Mouse (Mus musculus): ENCODE data around the gene Wdr76.
"Not testable (repeated sequence)": the region's sequence is repeated elsewhere in the genome, so short reads cannot be mapped to it uniquely, and the experiment has no call there.

Gene Wdr76

DNA sequence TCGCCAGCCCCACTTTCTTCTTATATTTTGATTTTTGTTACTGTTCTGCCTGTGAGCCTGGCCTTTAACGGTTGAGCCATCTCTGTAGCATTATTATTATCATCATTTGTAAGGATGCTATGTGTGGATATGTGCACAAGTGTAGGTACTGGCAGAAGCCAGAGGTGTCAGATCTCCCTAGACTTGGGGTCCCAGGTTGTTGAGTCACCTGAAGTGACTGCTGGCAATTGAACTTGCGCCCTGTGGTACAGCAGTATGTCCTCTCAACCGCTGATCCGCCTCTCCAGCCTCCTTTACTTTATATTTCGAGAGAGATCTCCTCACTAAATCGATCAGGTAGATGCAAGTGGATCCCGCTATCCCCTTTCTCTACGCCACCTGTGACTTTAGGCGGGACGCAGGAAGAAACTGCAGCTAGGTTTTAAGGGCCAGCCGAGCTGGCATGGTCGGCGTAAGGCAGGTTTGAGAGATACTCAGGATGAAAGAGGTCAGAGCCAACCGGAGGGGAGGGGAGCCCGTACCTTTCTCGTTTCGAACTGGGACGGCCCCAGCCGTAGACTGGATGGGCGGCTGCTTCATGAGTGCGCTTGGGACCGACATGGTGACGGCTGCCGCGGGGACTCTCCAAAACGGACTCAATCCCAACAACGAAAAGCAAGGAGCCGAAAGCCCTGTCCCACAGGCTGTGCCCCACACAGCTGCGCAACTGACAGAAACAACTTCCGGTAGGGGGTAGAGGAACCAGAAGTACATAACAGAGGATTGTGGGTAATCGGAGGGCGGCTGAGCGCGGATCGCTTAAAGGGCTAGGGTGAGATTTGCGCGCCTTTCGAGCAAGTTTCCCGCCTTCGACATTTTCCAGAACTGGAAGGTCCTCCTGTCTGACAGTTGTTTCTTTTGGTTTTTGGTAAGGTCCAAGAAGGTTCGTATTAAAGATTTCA, at the start of gene Wdr76, which contains the start of gene Mfap1a:
Gene Wdr76, plus strand, starts transcription at position 782 of the 941 bp plus-strand sequence.
Gene Mfap1a, minus strand, starts transcription at position 724 of the 941 bp plus-strand sequence.
- DNase-seq (ENCODE audit: low read depth, low spot score) = peak; percentile 81

DNA sequence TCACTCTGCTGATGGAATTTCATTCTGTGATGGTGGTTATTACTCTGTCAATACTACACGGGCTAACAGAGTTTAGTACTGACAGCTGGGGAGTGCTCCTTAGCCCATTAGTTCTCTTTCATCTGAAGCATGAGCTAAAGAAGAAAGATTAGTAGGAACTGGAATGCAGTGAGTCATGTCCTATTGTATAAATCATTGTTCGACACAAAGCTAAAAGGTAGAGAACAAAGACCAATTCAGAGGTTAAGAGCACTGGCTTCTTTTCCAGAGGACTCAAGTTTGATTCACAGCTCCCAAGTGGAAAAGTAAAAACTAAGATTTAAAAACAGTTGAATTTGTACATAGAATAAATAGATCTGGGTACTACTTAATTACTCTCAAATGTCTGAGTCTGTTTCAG, 46.5 kb upstream of the Wdr76 start:
- no peak for DNase-seq (ENCODE audit: low read depth, low spot score)

DNA sequence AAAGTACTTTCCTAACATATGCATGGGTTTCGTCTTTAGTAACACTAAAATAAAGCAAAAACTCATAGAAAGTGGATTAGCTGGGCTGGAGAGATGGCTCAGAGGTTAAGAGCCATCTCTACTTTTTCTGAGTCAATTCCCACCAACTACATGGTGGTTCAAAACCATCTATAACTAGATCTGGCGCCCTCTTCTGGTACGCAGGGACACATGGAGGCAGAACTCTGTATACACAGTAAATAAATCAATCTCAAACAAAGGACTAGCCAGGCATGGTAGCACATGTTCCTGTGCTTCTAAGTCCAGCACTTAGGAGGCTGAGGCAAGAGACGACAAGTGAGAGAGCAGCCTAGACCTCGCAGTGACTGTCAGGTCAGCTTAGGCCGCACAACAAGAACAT, 37.5 kb upstream of the Wdr76 start:
- DNase-seq (ENCODE audit: low read depth, low spot score) = not testable (repeated sequence)

- DNase-seq (ENCODE audit: low read depth, low spot score) = not testable (repeated sequence)
Observed at GRCm38 (mm10) chr2:121472783-121473182, 33.7 kb upstream of the Wdr76 start.

GRCm38 (mm10) chr2:121473301-121474179, 33.0 kb upstream of the Wdr76 start, which contains the start of gene Mfap1b:
Mfap1b (minus strand) TSS chr2:121474067.
- DNase-seq (ENCODE audit: low read depth, low spot score) = peak; percentile 83

- no peak for DNase-seq (ENCODE audit: low read depth, low spot score)
Observed at GRCm38 (mm10) chr2:121474180-121474535, 32.4 kb upstream of the Wdr76 start.

DNA sequence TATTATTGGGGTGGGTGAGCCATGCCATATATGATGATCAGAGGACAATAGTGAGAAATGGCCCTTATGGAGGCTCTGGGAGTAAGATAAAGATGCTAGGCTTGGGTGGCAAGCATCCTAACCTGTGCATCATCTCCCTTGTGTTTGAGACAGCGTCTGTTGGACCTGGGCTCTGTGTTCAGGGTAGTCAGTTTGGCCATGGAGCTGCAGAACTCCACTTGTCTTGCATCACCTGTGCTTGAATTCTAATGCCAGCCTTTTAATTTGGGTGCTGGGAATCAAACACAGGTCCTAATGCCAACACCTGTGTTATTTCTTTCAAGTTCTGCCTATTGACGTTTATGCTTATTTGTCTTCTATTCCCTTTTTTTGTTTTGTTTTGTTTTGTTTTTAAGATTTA, 31.2 kb upstream of the Wdr76 start:
- DNase-seq (ENCODE audit: low read depth, low spot score) = not testable (repeated sequence)

- no peak for DNase-seq (ENCODE audit: low read depth, low spot score)
Observed at GRCm38 (mm10) chr2:121477491-121478266, 28.8 kb upstream of the Wdr76 start.

DNA sequence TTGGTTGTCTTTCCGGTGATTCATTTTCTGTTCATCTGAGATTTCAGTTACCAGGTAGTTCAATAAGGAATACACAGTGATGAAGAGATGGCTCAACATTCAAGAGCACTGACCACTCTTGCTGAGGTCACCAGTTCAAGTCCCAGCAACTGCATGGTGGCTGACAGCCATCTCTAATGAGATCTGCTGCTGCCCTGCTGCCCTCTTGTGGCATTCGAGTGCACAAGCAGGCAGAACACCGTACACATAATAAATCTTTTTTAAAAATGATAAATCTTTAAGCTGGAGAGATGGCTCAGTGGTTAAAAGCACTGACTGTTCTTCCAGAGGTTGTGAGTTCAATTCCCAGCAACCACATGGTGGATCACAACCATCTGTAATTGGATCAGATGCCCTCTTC, 26.0 kb upstream of the Wdr76 start:
- DNase-seq (ENCODE audit: low read depth, low spot score) = no peak

DNA sequence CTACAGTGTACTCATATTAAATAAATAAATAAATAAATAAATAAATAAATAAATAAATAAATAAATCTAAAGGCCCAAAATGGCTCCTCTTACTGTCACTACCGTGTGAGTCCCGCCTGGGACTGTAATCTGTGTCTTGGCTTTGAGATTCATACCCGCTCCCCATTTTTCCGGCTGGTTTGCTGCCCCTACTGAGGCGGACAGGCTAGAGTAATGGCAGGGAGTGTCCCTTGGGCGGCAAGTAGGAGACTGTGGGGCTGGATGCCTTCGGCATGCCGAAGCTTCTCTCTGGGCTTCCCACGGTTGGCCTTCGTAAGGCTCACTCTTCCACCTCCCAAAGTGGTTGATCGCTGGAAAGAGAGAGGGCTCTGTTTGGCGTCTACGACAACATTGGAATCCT, 25.6 kb upstream of the Wdr76 start:
- not testable (repeated sequence) for DNase-seq (ENCODE audit: low read depth, low spot score)

DNA sequence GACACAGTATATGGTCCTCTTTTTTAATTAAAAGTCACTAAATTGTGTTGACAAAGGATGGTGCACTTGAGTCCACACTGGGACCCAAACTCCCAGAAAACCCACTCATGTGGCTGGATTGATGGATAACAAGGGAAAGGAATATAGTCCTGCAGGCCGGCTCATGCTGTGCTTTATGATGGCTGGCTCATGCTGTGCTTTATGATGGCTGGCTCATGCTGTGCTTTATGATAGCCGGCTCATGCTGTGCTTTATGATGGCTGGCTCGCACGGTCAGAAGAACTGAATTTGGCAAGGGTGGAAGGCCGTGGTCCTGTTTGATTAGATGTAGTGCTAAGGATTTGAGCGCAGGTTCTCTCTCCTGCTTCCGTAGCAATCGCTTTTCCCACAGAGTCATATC, 22.9 kb upstream of the Wdr76 start:
- DNase-seq (ENCODE audit: low read depth, low spot score) = no peak

DNA sequence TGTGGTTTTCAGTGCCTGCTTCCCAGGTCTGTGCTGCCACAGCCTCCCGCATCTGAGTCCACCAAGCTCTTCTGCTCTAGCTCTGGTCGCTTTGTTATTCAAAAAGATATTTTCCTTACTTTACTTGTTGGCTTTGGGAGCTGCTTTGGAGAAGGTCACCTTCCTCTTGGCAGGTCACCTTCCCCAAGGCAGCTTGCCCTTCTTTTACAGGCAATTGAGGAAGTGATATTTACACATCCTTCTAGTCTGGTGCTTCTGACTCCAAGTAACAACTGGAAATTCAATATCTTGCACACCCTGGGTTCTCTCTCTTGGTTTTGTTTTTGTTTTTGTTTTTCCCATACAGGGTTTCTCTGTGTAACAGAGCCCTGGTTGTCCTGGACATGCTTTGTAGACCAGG, 22.1 kb upstream of the Wdr76 start:
- not testable (repeated sequence) for DNase-seq (ENCODE audit: low read depth, low spot score)

GRCm38 (mm10) chr2:121501550-121501949, 5.0 kb upstream of the Wdr76 start:
- not testable (repeated sequence) for DNase-seq (ENCODE audit: low read depth, low spot score)

- DNase-seq (ENCODE audit: low read depth, low spot score) = no peak
Observed at GRCm38 (mm10) chr2:121507173-121507950, 839 bp downstream of the Wdr76 start.

- no peak for DNase-seq (ENCODE audit: low read depth, low spot score)
Observed at GRCm38 (mm10) chr2:121507951-121508330, 1.4 kb downstream of the Wdr76 start.

GRCm38 (mm10) chr2:121509584-121509983, 3.1 kb downstream of the Wdr76 start:
- DNase-seq (ENCODE audit: low read depth, low spot score) = no peak

GRCm38 (mm10) chr2:121511401-121511800, 4.9 kb downstream of the Wdr76 start:
- DNase-seq (ENCODE audit: low read depth, low spot score) = no peak

- DNase-seq (ENCODE audit: low read depth, low spot score) = not testable (repeated sequence)
Observed at GRCm38 (mm10) chr2:121512991-121513765, 6.7 kb downstream of the Wdr76 start.

- DNase-seq (ENCODE audit: low read depth, low spot score) = no peak
Observed at GRCm38 (mm10) chr2:121514211-121514610, 7.7 kb downstream of the Wdr76 start.

GRCm38 (mm10) chr2:121518106-121518505, 11.6 kb downstream of the Wdr76 start:
- DNase-seq (ENCODE audit: low read depth, low spot score) = no peak

Measured in brain, embryonic 18.5 days (tissue).